Mouse (Mus musculus) stomach, postnatal 0 days (tissue): ENCODE results near the gene Lpin2. TPM values are rescaled to one million over a fixed set of nuclear protein-coding genes. Genes with fewer than 3 reads are reported as not detected.

Experiments used
- ATAC-seq: fragments of 200-750 bp; cut with Nextera tagmentation; 2 replicates; pipeline ENCODE4 v1.8.0; 2017; ENCODE audit not compliant: low FRiP score, low TSS enrichment
- DNase-seq: peaks from one replicate; pipeline ENCODE4 v3.0.0-alpha.2; 2016; ENCODE audit warnings: low spot score
- H3K27ac ChIP-seq: fragments of 300-500 bp; sonication (generic); replicated peaks from 2 replicates; pipeline ENCODE4 v1.5.1; 2014; ENCODE audit warnings: mild to moderate bottlenecking, control low read depth
- H3K27me3 ChIP-seq: fragments of 300-500 bp; sonication (generic); 2 replicates; pipeline ENCODE4 v1.6.1; 2014; ENCODE audit warnings: low read length; ENCODE audit not compliant: control insufficient read depth, insufficient read depth
- H3K36me3 ChIP-seq: fragments of 300-500 bp; sonication (generic); 2 replicates; pipeline ENCODE4 v1.6.1; 2014; ENCODE audit warnings: low read length, mixed read lengths; ENCODE audit not compliant: control insufficient read depth, insufficient read depth
- H3K4me1 ChIP-seq: fragments of 300-500 bp; sonication (generic); replicated peaks from 2 replicates; pipeline ENCODE4 v1.6.1; 2014; ENCODE audit warnings: antibody characterized with exemption; ENCODE audit not compliant: control insufficient read depth, insufficient read depth
- H3K4me2 ChIP-seq: fragments of 300-500 bp; sonication (generic); replicated peaks from 2 replicates; pipeline ENCODE4 v1.6.1; 2014; ENCODE audit warnings: low read depth, mild to moderate bottlenecking, control low read depth, moderate library complexity
- H3K4me3 ChIP-seq: fragments of 300-500 bp; sonication (generic); 2 replicates; pipeline ENCODE4 v1.5.1; 2014; ENCODE audit warnings: low read depth, low read length, control low read depth
- H3K9ac ChIP-seq: fragments of 300-500 bp; sonication (generic); 2 replicates; pipeline ENCODE4 v1.6.1; 2014; ENCODE audit warnings: mild to moderate bottlenecking, low read length, control low read depth, mixed read lengths
- H3K9me3 ChIP-seq: fragments of 300-500 bp; sonication (generic); 2 replicates; pipeline ENCODE4 v1.6.1; 2016; ENCODE audit warnings: low read length; ENCODE audit not compliant: control insufficient read depth
- CTCF ChIP-seq: IDR thresholded peaks from 2 replicates; pipeline ENCODE4 v1.5.1; 2016; ENCODE audit warnings: antibody characterized with exemption, low read depth, mild to moderate bottlenecking, moderate library complexity
- EP300 ChIP-seq: optimal IDR thresholded peaks from 2 replicates; pipeline ENCODE3; 2016; ENCODE audit warnings: antibody characterized with exemption
- WGBS: fragments of 180-500 bp; shearing (Covaris S2); extraction: QIAGEN DNeasy Blood & Tissue Kit; methylation state at CpG from one replicate; pipeline ENCODE4 v1.1.7; 2014; 5-methylcytosine and 5-hydroxymethylcytosine counted together
- polyA plus RNA-seq: library from polyadenylated mRNA; unstranded; fragments of >200 nt; fragmentation: Nextera tagmentation; extraction: Ambion mirVana; gene quantifications from 2 replicates; pipeline ENCODE4 v1.2.1, GENCODE M21; 2015

The Lpin2 gene
- polyA plus RNA-seq, 1 experiment from 2014 or later = 22.6 TPM

DNA sequence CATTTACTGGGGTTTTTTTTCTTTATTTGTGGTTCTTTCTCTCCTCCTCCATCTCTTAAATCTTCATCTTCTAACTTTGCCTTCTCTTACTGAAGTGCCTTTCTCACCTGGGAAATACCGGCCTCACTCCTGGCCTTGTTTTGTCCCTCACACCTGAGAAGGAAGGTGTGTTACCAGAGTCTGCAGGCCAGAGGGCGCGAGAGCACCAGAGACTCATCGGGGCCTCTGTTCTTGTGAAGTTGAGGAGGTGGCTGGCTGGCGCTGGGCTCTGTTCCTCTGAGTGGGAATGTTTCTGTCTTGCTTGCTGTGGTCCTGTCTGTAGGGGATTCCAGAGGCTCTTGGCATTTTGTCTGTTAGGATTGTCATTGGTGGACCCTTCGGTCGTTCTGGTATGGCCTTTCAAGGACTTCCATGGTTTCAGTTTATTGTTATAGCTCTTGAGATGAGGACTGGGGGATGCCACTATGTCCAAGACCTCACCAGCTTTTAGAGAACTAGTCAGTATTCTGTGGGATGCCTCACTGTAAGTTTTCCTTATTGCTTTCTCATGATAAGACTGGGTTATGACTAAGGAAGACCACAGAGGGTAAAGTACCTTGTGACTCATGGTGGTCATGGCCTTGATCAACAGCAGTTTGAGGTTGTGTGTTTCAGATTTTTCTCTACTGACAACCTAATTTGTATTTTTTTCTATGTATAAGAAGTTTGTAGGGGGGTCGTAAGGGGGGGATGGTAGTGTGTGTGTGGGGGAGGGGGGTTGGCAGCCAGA is 9.5 kb downstream of the Lpin2 start:
- no peak overlapping the region for H3K4me2 ChIP-seq
- no peak overlapping the region for H3K9ac ChIP-seq
- H3K27me3 ChIP-seq = no peaks in the 10 kb centered on the region
- no peak overlapping the region for H3K27ac ChIP-seq
- DNase-seq (peak; percentile 39), ATAC-seq (0 out of 2 replicates have a peak, but pooled peaks have one; percentile 43)
- no peak for TF ChIP-seq EP300
- peak; percentile 27 for TF ChIP-seq CTCF
- no peaks in the 10 kb centered on the region for H3K36me3 ChIP-seq
- no peaks in the 10 kb centered on the region for H3K9me3 ChIP-seq
- 76% methylated on average over 8 of the region's 8 CpGs for WGBS
- peaks cover 8% of the 10 kb centered on the region; the same call in 1 of the 2 replicates for H3K4me1 ChIP-seq
- H3K4me3 ChIP-seq = no peak overlapping the region

- H3K4me2 ChIP-seq = no peak overlapping the region
- no peak overlapping the region for H3K9ac ChIP-seq
- ATAC-seq = no peak
- WGBS = 62% methylated on average over 1 of the region's 1 CpGs
- H3K9me3 ChIP-seq = no peaks in the 10 kb centered on the region
- H3K36me3 ChIP-seq = no peaks in the 10 kb centered on the region
- TF ChIP-seq EP300 (no peak), CTCF (no peak)
- H3K27ac ChIP-seq = no peak overlapping the region
- no peak for DNase-seq
- no peak overlapping the region for H3K4me3 ChIP-seq
- H3K4me1 ChIP-seq = peaks cover 8% of the 10 kb centered on the region; the same call in 1 of the 2 replicates
- no peaks in the 10 kb centered on the region for H3K27me3 ChIP-seq
These were observed 10.7 kb downstream of the Lpin2 start for GRCm38 (mm10) chr17:71193019-71193418.

DNA sequence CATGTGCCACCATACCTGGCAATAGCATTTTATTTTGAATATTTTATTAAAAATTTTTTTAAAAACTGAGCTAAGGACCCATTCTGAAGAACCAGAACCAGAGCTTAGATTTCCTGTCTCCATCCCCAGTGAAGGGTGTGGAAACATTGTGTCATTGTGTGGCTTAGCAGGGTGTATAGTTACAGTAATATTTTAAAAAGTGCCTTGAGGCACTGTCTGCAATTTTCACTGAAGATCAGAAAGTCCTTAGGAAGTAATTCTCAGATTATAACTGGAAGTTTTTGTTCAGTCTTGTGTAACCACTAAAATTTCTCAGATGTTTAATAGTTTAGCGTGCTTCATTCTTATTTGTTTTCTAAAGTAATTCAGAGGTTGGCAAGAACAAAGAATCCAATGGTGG is 11.1 kb downstream of the Lpin2 start:
- no peaks in the 10 kb centered on the region for H3K36me3 ChIP-seq
- no peak overlapping the region for H3K4me2 ChIP-seq
- ATAC-seq = no peak
- H3K4me3 ChIP-seq = no peak overlapping the region
- no peak for DNase-seq
- 49% methylated on average over 1 of the region's 1 CpGs for WGBS
- no peak for TF ChIP-seq CTCF
- TF ChIP-seq EP300 = no peak
- H3K9ac ChIP-seq = no peak overlapping the region
- H3K4me1 ChIP-seq = peaks cover 8% of the 10 kb centered on the region; the same call in 1 of the 2 replicates
- no peaks in the 10 kb centered on the region for H3K27me3 ChIP-seq
- H3K9me3 ChIP-seq = no peaks in the 10 kb centered on the region
- no peak overlapping the region for H3K27ac ChIP-seq

DNA sequence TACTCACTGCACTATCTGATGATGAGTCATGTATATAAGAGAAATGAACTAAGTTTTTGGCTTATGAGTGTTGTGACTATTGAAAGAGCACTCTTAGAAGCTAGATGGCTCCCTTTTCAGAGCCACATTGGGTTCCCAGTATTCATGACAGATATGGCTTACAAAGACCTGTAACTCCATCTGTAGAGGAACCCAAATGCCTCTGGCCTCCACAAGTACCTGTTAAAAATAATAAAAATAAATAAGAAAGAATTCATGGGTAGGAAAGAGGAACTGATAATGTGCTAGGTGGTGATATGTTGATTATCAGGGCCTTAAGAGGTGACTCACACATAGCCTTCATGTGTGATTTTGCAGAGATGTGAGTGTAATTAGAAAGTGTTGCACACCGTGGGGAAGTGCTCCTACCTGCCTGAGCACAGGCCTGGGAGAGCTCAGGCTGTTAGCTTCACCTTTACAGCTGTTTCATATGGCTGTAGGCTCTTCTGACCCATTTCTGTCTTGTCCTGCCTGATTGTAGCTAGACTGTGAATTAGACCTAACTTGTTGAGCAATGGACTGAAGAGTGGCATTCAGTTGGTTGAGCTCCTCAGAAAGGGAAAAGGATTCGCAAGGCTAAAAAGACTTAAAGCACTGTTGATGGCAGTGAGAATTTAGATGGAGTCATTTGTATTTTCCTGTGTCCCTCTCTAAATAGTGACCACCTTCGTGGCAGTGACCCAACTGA is 12.7 kb downstream of the Lpin2 start:
- H3K9ac ChIP-seq = no peak overlapping the region
- ATAC-seq = peak; percentile 28; the same call in 1 of the 2 replicates

DNA sequence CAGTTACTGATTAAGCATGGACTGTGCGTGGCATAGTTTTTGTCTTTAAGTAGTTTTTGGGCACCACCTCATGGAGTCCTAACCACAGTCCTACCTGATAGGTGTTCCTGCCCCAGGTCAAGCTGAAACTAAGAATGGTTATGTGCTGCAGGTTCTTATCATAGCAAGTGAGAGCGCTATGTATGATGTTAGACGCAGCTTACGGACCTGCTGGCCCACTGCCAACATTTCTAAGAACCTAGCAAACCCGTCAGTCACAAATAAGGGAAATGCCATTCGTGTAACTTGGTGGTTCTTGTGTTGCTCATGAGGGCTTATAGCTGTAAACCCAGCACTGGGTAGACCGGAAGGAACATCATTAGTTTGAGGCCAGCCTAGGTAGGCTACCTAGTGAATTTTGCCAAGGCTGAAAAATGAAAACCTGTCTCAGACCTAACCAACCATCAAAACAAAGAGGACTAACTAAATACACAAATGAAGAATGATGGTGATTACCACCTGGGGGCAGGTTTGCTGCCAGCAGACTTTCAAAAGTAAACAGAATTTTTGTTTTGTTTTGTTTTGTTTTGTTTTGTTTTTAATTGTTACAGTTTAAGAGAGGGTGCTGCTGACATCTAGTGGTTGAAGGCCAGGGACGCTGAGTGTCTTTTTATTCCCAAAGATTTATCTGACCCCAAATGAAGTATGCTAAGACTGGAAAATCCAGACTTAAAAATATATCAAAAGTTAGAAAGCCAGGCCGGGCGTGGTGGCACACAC is 13.5 kb downstream of the Lpin2 start:
- ATAC-seq (peak; percentile 55; the same call in 1 of the 2 replicates), DNase-seq (peak; percentile 68)
- Histone ChIP-seq H3K27me3 (no peaks in the 10 kb centered on the region), H3K9me3 (no peaks in the 10 kb centered on the region), H3K4me2 (peak overlapping the region; percentile 46), H3K36me3 (no peaks in the 10 kb centered on the region), H3K4me1 (peaks cover 8% of the 10 kb centered on the region; the same call in 1 of the 2 replicates), H3K27ac (peak overlapping the region; percentile 35), H3K9ac (no peak overlapping the region), H3K4me3 (no peak overlapping the region)
- WGBS = 25% methylated on average over 10 of the region's 10 CpGs
- TF ChIP-seq EP300 (no peak), CTCF (peak; percentile 80)

More for the DNA sequence above, 12.7 kb downstream of the Lpin2 start:
- 57% methylated on average over 3 of the region's 3 CpGs for WGBS
- Histone ChIP-seq H3K4me2 (peak overlapping the region; percentile 46), H3K36me3 (no peaks in the 10 kb centered on the region), H3K27me3 (no peaks in the 10 kb centered on the region), H3K4me3 (no peak overlapping the region), H3K9me3 (no peaks in the 10 kb centered on the region), H3K27ac (peak overlapping the region; percentile 35; the same call in 1 of the 2 replicates), H3K4me1 (peaks cover 8% of the 10 kb centered on the region; the same call in 1 of the 2 replicates)
- no peak for DNase-seq
- TF ChIP-seq EP300 (no peak), CTCF (no peak)
